In the genomic region with DNA sequence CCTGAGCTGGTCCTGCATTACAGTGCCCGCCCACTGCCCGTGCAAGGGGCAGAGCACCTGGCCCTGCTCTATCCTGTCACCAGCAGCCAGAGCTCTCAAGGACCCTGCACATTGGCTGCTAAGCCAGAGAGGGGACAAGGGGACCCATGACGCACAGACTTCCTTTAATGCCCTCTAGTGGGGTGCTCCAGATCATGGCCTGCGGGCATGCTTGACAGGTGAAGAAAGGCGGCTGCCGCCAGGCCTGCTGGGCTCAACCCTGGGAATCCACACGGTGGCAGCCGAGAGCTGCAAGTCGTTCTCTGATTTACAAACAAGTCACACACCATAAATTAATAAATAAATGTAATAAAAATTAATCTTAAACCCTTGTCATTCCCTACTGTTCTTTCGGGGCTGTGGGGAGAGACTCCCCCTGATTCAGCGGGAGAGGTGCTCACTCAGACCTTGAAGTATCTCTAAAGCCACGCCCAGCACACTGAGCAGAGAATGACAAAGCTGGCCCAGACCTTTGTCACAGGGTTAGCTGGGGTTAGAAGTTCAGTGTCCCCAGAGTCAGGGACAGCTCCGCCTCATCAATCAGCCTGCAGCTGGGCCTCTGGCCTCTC, we compare ENCODE assay signal across 8 mouse cellular contexts. TPM values are rescaled to one million over a fixed set of nuclear protein-coding genes. Genes with fewer than 3 reads are reported as not detected.
DNase-seq lines count a peak whose midpoint lies in the region; ATAC-seq and TF ChIP-seq lines count a peak whose summit lies in the region.

No protein-coding gene starts in this region.

- peaks cover 8% of the 10 kb centered on the region for H3K4me1 ChIP-seq in G1E (ENCODE audit: insufficient read depth, low read depth, low read length)
- peaks cover 3% of the 10 kb centered on the region for H3K4me1 ChIP-seq in forebrain, embryonic 11.5 days (replicated peaks; ENCODE audit: control insufficient read depth, insufficient read depth, low read length)

- DNase-seq in G1E (ENCODE audit: low spot score): peak; percentile 53
- DNase-seq in brain, embryonic 14.5 days (ENCODE audit: low read depth): peak; percentile 88
- peak; percentile 86 for DNase-seq in forebrain, embryonic 11.5 days (ENCODE audit: low spot score)
- peak; percentile 89 for DNase-seq in heart, postnatal 4 days
- peak; percentile 83 to 87 for DNase-seq in layer of hippocampus, postnatal 10 days (ENCODE audit: low spot score in 2 of 2)
- DNase-seq in lung, postnatal 14 days: peak; percentile 83
- DNase-seq in ovary, postnatal 14 days (ENCODE audit: low spot score): peak; percentile 76
- peak; percentile 74 for DNase-seq in thymus, postnatal 25 days

- H3K27ac ChIP-seq in forebrain, embryonic 11.5 days (ENCODE audit: low read depth, low read length): no peak overlapping the region

- no peak overlapping the region for H3K9ac ChIP-seq in forebrain, embryonic 11.5 days (ENCODE audit: low read length)

- H3K36me3 ChIP-seq in G1E (replicated peaks): no peaks in the 10 kb centered on the region
- no peaks in the 10 kb centered on the region for H3K36me3 ChIP-seq in forebrain, embryonic 11.5 days (ENCODE audit: control insufficient read depth, insufficient read depth, low read length)

- peaks cover 43% of the 10 kb centered on the region for H3K27me3 ChIP-seq in G1E (ENCODE audit: insufficient read depth, low read length)
- H3K27me3 ChIP-seq in forebrain, embryonic 11.5 days (ENCODE audit: control insufficient read depth, insufficient read depth, low read length): no peaks in the 10 kb centered on the region

- no peak overlapping the region for H3K4me3 ChIP-seq in G1E (ENCODE audit: low read depth, low read length)
- H3K4me3 ChIP-seq in forebrain, embryonic 11.5 days (ENCODE audit: low read depth, low read length): no peak overlapping the region

- no peak overlapping the region for H3K4me2 ChIP-seq in forebrain, embryonic 11.5 days (ENCODE audit: low read depth, low read length, severe bottlenecking)

- peak; percentile 61; the same call in 1 of the 2 replicates for ATAC-seq in G1E (ENCODE audit: extremely low read depth, insufficient number of reproducible peaks, low FRiP score, poor library complexity, severe bottlenecking)
- peak; percentile 69 for ATAC-seq in forebrain, embryonic 11.5 days (replicated peaks; ENCODE audit: low FRiP score)

- H3K9me3 ChIP-seq in G1E (replicated peaks): no peaks in the 10 kb centered on the region
- H3K9me3 ChIP-seq in forebrain, embryonic 11.5 days (ENCODE audit: control insufficient read depth, low read length): no peaks in the 10 kb centered on the region

- WGBS in forebrain, embryonic 11.5 days: 20% methylated on average over 13 of the region's 13 CpGs

- TF ChIP-seq POLR2A in brain, embryonic 14.5 days (IDR thresholded peaks at IDR 0.05; ENCODE audit: borderline replicate concordance, extremely low read depth, insufficient read depth, insufficient read length, poor library complexity, severe bottlenecking): no peak

- TF ChIP-seq CTCF in G1E (IDR thresholded peaks at IDR 0.05; ENCODE audit: low read depth, low read length): peak; percentile 44; the same call in 1 of the 2 replicates
- peak; percentile 85 for TF ChIP-seq CTCF in brain, embryonic 14.5 days (IDR thresholded peaks at IDR 0.05; ENCODE audit: borderline replicate concordance, extremely low read depth, insufficient read depth, insufficient read length)

RNA-seq across cellular contexts. Expression of a gene that starts 6.1 kb away (rescaled TPM):
- total RNA-seq in G1E (2014; fragmentation: Nextera tagmentation): not detected in 2 replicates
- 0.58 TPM in 1 of 2 replicates, not detected in the other for total RNA-seq in G1E (2017)
- polyA plus RNA-seq in G1E (2012): 0.33 and 0.59 TPM in 2 replicates
- 207 and 264 TPM in 2 replicates for polyA plus RNA-seq in brain, embryonic 14.5 days (2012; rRNA removed)
- polyA plus RNA-seq in forebrain, embryonic 11.5 days (2014; fragmentation: Nextera tagmentation; extraction: Ambion mirVana): 65.1 and 77.9 TPM in 2 replicates
- total RNA-seq in heart, postnatal 4 days (2021): 1 to 10 TPM; 3.7 to 4.6 TPM
- total RNA-seq in layer of hippocampus, postnatal 10 days (2021): 10 to 100 TPM; 53.7 to 55.3 TPM

RNA-seq across cellular contexts. Expression of a gene that starts 9.9 kb away (rescaled TPM):
- total RNA-seq in G1E (2014; fragmentation: Nextera tagmentation) (not detected in 2 replicates), G1E (2017) (0.27 TPM in 1 of 2 replicates, not detected in the other)
- not detected in 2 replicates for polyA plus RNA-seq in G1E (2012)
- 130 and 155 TPM in 2 replicates for polyA plus RNA-seq in brain, embryonic 14.5 days (2012; rRNA removed)
- 61.9 and 71.1 TPM in 2 replicates for polyA plus RNA-seq in forebrain, embryonic 11.5 days (2014; fragmentation: Nextera tagmentation; extraction: Ambion mirVana)
- total RNA-seq in heart, postnatal 4 days (2021): 1 to 10 TPM in 1 of 2 experiments, under 1 TPM in 1; 0.34 to 1.5 TPM
- total RNA-seq in layer of hippocampus, postnatal 10 days (2021): 100 to 1,000 TPM in 1 of 2 experiments, 10 to 100 TPM in 1; 98.0 to 101 TPM

RNA-seq across cellular contexts. Expression of a gene that starts 17.5 kb away (rescaled TPM):
- total RNA-seq in G1E (2014; fragmentation: Nextera tagmentation) (8.3 and 12.6 TPM in 2 replicates), G1E (2017) (16.7 and 18.1 TPM in 2 replicates)
- polyA plus RNA-seq in G1E (2012): 27.8 and 33.5 TPM in 2 replicates
- 12.8 and 15.4 TPM in 2 replicates for polyA plus RNA-seq in brain, embryonic 14.5 days (2012; rRNA removed)
- polyA plus RNA-seq in forebrain, embryonic 11.5 days (2014; fragmentation: Nextera tagmentation; extraction: Ambion mirVana): 27.4 and 28.2 TPM in 2 replicates
- total RNA-seq in heart, postnatal 4 days (2021): 10 to 100 TPM; 14.8 to 14.9 TPM
- 10 to 100 TPM; 15.9 to 16.8 TPM for total RNA-seq in layer of hippocampus, postnatal 10 days (2021)

RNA-seq across cellular contexts. Expression of a gene that starts 23.9 kb away (rescaled TPM):
- total RNA-seq in G1E (2014; fragmentation: Nextera tagmentation) (0.63 and 0.98 TPM in 2 replicates), G1E (2017) (1.6 and 2.0 TPM in 2 replicates)
- polyA plus RNA-seq in G1E (2012): 2.5 and 2.6 TPM in 2 replicates
- 3.7 and 3.8 TPM in 2 replicates for polyA plus RNA-seq in brain, embryonic 14.5 days (2012; rRNA removed)
- polyA plus RNA-seq in forebrain, embryonic 11.5 days (2014; fragmentation: Nextera tagmentation; extraction: Ambion mirVana): 2.0 and 2.1 TPM in 2 replicates
- under 1 TPM; 0.61 to 0.71 TPM for total RNA-seq in heart, postnatal 4 days (2021)
- 1 to 10 TPM; 3.1 to 3.8 TPM for total RNA-seq in layer of hippocampus, postnatal 10 days (2021)

RNA-seq across cellular contexts. Expression of a gene that starts 27.1 kb away (rescaled TPM):
- total RNA-seq in G1E (2014; fragmentation: Nextera tagmentation) (2.2 and 4.2 TPM in 2 replicates), G1E (2017) (7.8 and 10.0 TPM in 2 replicates)
- polyA plus RNA-seq in G1E (2012): 0.22 and 0.39 TPM in 2 replicates
- polyA plus RNA-seq in brain, embryonic 14.5 days (2012; rRNA removed): 2.6 and 3.4 TPM in 2 replicates
- polyA plus RNA-seq in forebrain, embryonic 11.5 days (2014; fragmentation: Nextera tagmentation; extraction: Ambion mirVana): 5.5 and 8.5 TPM in 2 replicates
- 1 to 10 TPM; 3.3 to 4.0 TPM for total RNA-seq in heart, postnatal 4 days (2021)
- total RNA-seq in layer of hippocampus, postnatal 10 days (2021): 1 to 10 TPM; 3.9 to 4.4 TPM

Comparison
In these comparisons a context has a peak if more than half of its experiments do, and no peak if none do; other contexts are left out.
1. RNA of a gene that starts 6.1 kb away (total RNA-seq): 53.7 to 55.3 TPM in layer of hippocampus, postnatal 10 days; 3.7 to 4.6 TPM in heart, postnatal 4 days and 0.58 TPM in G1E; every median in the first group is over 4 times any median in the second.
2. RNA of a gene that starts 9.9 kb away (total RNA-seq): 98.0 to 101 TPM in layer of hippocampus, postnatal 10 days; 0.34 to 1.5 TPM in heart, postnatal 4 days and 0.27 TPM in G1E; every median in the first group is over 10 times any median in the second.
3. Peak in every context shown above with its lines, with median percentiles within 50 percentile points of each other: DNase-seq.